Mouse (Mus musculus): ENCODE results near the gene Fmnl2. TPM values are rescaled to one million over a fixed set of nuclear protein-coding genes. Genes with fewer than 3 reads are reported as not detected.

Gene Fmnl2
- 1.7 and 2.0 TPM in 2 replicates for polyA plus RNA-seq (2014; fragmentation: Nextera tagmentation; extraction: Ambion mirVana)

- under 1% methylated on average over 107 of the region's 114 CpGs for WGBS (ENCODE audit: insufficient replicate concordance)
- peak; percentile 84 for ATAC-seq (replicated peaks; ENCODE audit: insufficient number of reproducible peaks, low FRiP score, low TSS enrichment)
- Histone ChIP-seq H3K4me1 (ENCODE audit: control insufficient read depth, insufficient read depth, low read length) (0 out of 2 replicates have a peak, but pooled peaks cover 5% of the 10 kb centered on the region), H3K9ac (ENCODE audit: low read depth, low read length) (peak within 1 kb of the TSS; percentile 82), H3K36me3 (ENCODE audit: control insufficient read depth, insufficient read depth, low read length) (no peaks in the 10 kb centered on the region), H3K27me3 (ENCODE audit: control insufficient read depth, insufficient read depth, low read length) (no peaks in the 10 kb centered on the region; the same call in 1 of the 2 replicates), H3K4me2 (peak within 1 kb of the TSS; percentile 98), H3K4me3 (ENCODE audit: low read depth, low read length) (peak within 1 kb of the TSS; percentile 87), H3K27ac (ENCODE audit: low read depth, low read length) (no peak within 1 kb of the TSS), H3K9me3 (replicated peaks; ENCODE audit: control insufficient read depth, low read length) (no peaks in the 10 kb centered on the region)
Measured at GRCm38 (mm10) chr2:52857611-52858528, at the start of gene Fmnl2. Fmnl2 (plus strand) TSS chr2:52857860.

GRCm38 (mm10) chr2:52809988-52810387, 47.7 kb upstream of the Fmnl2 start:
- no peaks in the 10 kb centered on the region for H3K27me3 ChIP-seq (ENCODE audit: control insufficient read depth, insufficient read depth, low read length)
- no peak overlapping the region for H3K4me3 ChIP-seq (ENCODE audit: low read depth, low read length)
- 58% methylated on average over 5 of the region's 5 CpGs for WGBS (ENCODE audit: insufficient replicate concordance)
- ATAC-seq (replicated peaks; ENCODE audit: insufficient number of reproducible peaks, low FRiP score, low TSS enrichment), result no peak
- no peaks in the 10 kb centered on the region for H3K36me3 ChIP-seq (ENCODE audit: control insufficient read depth, insufficient read depth, low read length)
- no peak overlapping the region for H3K4me2 ChIP-seq
- no peaks in the 10 kb centered on the region for H3K4me1 ChIP-seq (ENCODE audit: control insufficient read depth, insufficient read depth, low read length)
- H3K9me3 ChIP-seq (replicated peaks; ENCODE audit: control insufficient read depth, low read length), result no peaks in the 10 kb centered on the region
- no peak overlapping the region for H3K9ac ChIP-seq (ENCODE audit: low read depth, low read length)
- H3K27ac ChIP-seq (ENCODE audit: low read depth, low read length), result no peak overlapping the region

GRCm38 (mm10) chr2:52811691-52812090, 46.0 kb upstream of the Fmnl2 start:
- 21% methylated on average over 5 of the region's 5 CpGs for WGBS (ENCODE audit: insufficient replicate concordance)
- Histone ChIP-seq H3K36me3 (ENCODE audit: control insufficient read depth, insufficient read depth, low read length) (no peaks in the 10 kb centered on the region), H3K27me3 (ENCODE audit: control insufficient read depth, insufficient read depth, low read length) (no peaks in the 10 kb centered on the region), H3K9me3 (replicated peaks; ENCODE audit: control insufficient read depth, low read length) (no peaks in the 10 kb centered on the region), H3K27ac (ENCODE audit: low read depth, low read length) (no peak overlapping the region), H3K4me1 (ENCODE audit: control insufficient read depth, insufficient read depth, low read length) (no peaks in the 10 kb centered on the region), H3K9ac (ENCODE audit: low read depth, low read length) (no peak overlapping the region), H3K4me2 (no peak overlapping the region), H3K4me3 (ENCODE audit: low read depth, low read length) (no peak overlapping the region)
- no peak for ATAC-seq (replicated peaks; ENCODE audit: insufficient number of reproducible peaks, low FRiP score, low TSS enrichment)

- WGBS (ENCODE audit: insufficient replicate concordance), result 77% methylated on average over 1 of the region's 1 CpGs
- no peaks in the 10 kb centered on the region for H3K36me3 ChIP-seq (ENCODE audit: control insufficient read depth, insufficient read depth, low read length)
- no peak overlapping the region for H3K27ac ChIP-seq (ENCODE audit: low read depth, low read length)
- no peak overlapping the region for H3K4me2 ChIP-seq
- H3K9me3 ChIP-seq (replicated peaks; ENCODE audit: control insufficient read depth, low read length), result no peaks in the 10 kb centered on the region
- ATAC-seq (replicated peaks; ENCODE audit: insufficient number of reproducible peaks, low FRiP score, low TSS enrichment), result no peak
- H3K4me1 ChIP-seq (ENCODE audit: control insufficient read depth, insufficient read depth, low read length), result no peaks in the 10 kb centered on the region
- no peaks in the 10 kb centered on the region for H3K27me3 ChIP-seq (ENCODE audit: control insufficient read depth, insufficient read depth, low read length)
- no peak overlapping the region for H3K4me3 ChIP-seq (ENCODE audit: low read depth, low read length)
- H3K9ac ChIP-seq (ENCODE audit: low read depth, low read length), result no peak overlapping the region
Measured at GRCm38 (mm10) chr2:52817341-52817740, 40.3 kb upstream of the Fmnl2 start.

GRCm38 (mm10) chr2:52818944-52819343, 38.7 kb upstream of the Fmnl2 start:
- no peaks in the 10 kb centered on the region for H3K4me1 ChIP-seq (ENCODE audit: control insufficient read depth, insufficient read depth, low read length)
- ATAC-seq (replicated peaks; ENCODE audit: insufficient number of reproducible peaks, low FRiP score, low TSS enrichment), result no peak
- WGBS (ENCODE audit: insufficient replicate concordance), result 70% methylated on average over 4 of the region's 4 CpGs

GRCm38 (mm10) chr2:52822214-52822613, 35.4 kb upstream of the Fmnl2 start:
- Histone ChIP-seq H3K9ac (ENCODE audit: low read depth, low read length) (no peak overlapping the region), H3K4me2 (no peak overlapping the region), H3K4me3 (ENCODE audit: low read depth, low read length) (no peak overlapping the region), H3K36me3 (ENCODE audit: control insufficient read depth, insufficient read depth, low read length) (no peaks in the 10 kb centered on the region), H3K9me3 (replicated peaks; ENCODE audit: control insufficient read depth, low read length) (no peaks in the 10 kb centered on the region), H3K4me1 (ENCODE audit: control insufficient read depth, insufficient read depth, low read length) (no peaks in the 10 kb centered on the region), H3K27ac (ENCODE audit: low read depth, low read length) (no peak overlapping the region), H3K27me3 (ENCODE audit: control insufficient read depth, insufficient read depth, low read length) (no peaks in the 10 kb centered on the region)
- ATAC-seq (replicated peaks; ENCODE audit: insufficient number of reproducible peaks, low FRiP score, low TSS enrichment), result no peak
- WGBS (ENCODE audit: insufficient replicate concordance), result 73% methylated on average over 2 of the region's 2 CpGs

More at GRCm38 (mm10) chr2:52818944-52819343, 38.7 kb upstream of the Fmnl2 start:
- H3K9me3 ChIP-seq (replicated peaks; ENCODE audit: control insufficient read depth, low read length), result no peaks in the 10 kb centered on the region
- H3K4me3 ChIP-seq (ENCODE audit: low read depth, low read length), result no peak overlapping the region
- no peak overlapping the region for H3K9ac ChIP-seq (ENCODE audit: low read depth, low read length)
- no peaks in the 10 kb centered on the region for H3K27me3 ChIP-seq (ENCODE audit: control insufficient read depth, insufficient read depth, low read length)
- H3K27ac ChIP-seq (ENCODE audit: low read depth, low read length), result no peak overlapping the region
- H3K36me3 ChIP-seq (ENCODE audit: control insufficient read depth, insufficient read depth, low read length), result no peaks in the 10 kb centered on the region
- H3K4me2 ChIP-seq, result no peak overlapping the region

GRCm38 (mm10) chr2:52828077-52828476, 29.6 kb upstream of the Fmnl2 start:
- H3K4me1 ChIP-seq (ENCODE audit: control insufficient read depth, insufficient read depth, low read length), result no peaks in the 10 kb centered on the region
- H3K9ac ChIP-seq (ENCODE audit: low read depth, low read length), result no peak overlapping the region
- no peak overlapping the region for H3K27ac ChIP-seq (ENCODE audit: low read depth, low read length)
- ATAC-seq (replicated peaks; ENCODE audit: insufficient number of reproducible peaks, low FRiP score, low TSS enrichment), result no peak
- H3K4me3 ChIP-seq (ENCODE audit: low read depth, low read length), result no peak overlapping the region
- 76% methylated on average over 4 of the region's 4 CpGs for WGBS (ENCODE audit: insufficient replicate concordance)
- H3K4me2 ChIP-seq, result no peak overlapping the region
- no peaks in the 10 kb centered on the region for H3K36me3 ChIP-seq (ENCODE audit: control insufficient read depth, insufficient read depth, low read length)
- H3K9me3 ChIP-seq (replicated peaks; ENCODE audit: control insufficient read depth, low read length), result no peaks in the 10 kb centered on the region
- no peaks in the 10 kb centered on the region for H3K27me3 ChIP-seq (ENCODE audit: control insufficient read depth, insufficient read depth, low read length)

GRCm38 (mm10) chr2:52830513-52830912, 27.1 kb upstream of the Fmnl2 start:
- Histone ChIP-seq H3K9me3 (replicated peaks; ENCODE audit: control insufficient read depth, low read length) (no peaks in the 10 kb centered on the region), H3K4me2 (no peak overlapping the region), H3K36me3 (ENCODE audit: control insufficient read depth, insufficient read depth, low read length) (no peaks in the 10 kb centered on the region), H3K27me3 (ENCODE audit: control insufficient read depth, insufficient read depth, low read length) (no peaks in the 10 kb centered on the region), H3K9ac (ENCODE audit: low read depth, low read length) (no peak overlapping the region), H3K27ac (ENCODE audit: low read depth, low read length) (no peak overlapping the region), H3K4me1 (ENCODE audit: control insufficient read depth, insufficient read depth, low read length) (no peaks in the 10 kb centered on the region), H3K4me3 (ENCODE audit: low read depth, low read length) (no peak overlapping the region)
- WGBS (ENCODE audit: insufficient replicate concordance), result 77% methylated on average over 4 of the region's 4 CpGs
- no peak for ATAC-seq (replicated peaks; ENCODE audit: insufficient number of reproducible peaks, low FRiP score, low TSS enrichment)

Measured in heart, embryonic 11.5 days (tissue).